Mouse (Mus musculus) kidney, postnatal 36 days (tissue): ENCODE data around the gene Retreg3.

Source experiments
- DNase-seq, 2 experiments: peaks; one replicate each; pipeline ENCODE4 v3.0.0; 2021 to 2022; ENCODE audit warnings: mixed read lengths in 2 of 2

Retreg3 gene

GRCm38 (mm10) chr11:101051051-101051493 is 68.6 kb downstream of the Retreg3 start:
- DNase-seq, result no peak

GRCm38 (mm10) chr11:101050359-101050758 is 69.3 kb downstream of the Retreg3 start:
- no peak for DNase-seq

- no peak for DNase-seq
Measured at GRCm38 (mm10) chr11:101047502-101047901, 72.2 kb downstream of the Retreg3 start.

GRCm38 (mm10) chr11:101046440-101046839 is 73.3 kb downstream of the Retreg3 start:
- DNase-seq, result no peak
